Mouse (Mus musculus) inflammation-experienced regulatory T-cells, adult 6 months (primary cell): ENCODE results near the gene Nyx. TPM values are rescaled to one million over a fixed set of nuclear protein-coding genes. Genes with fewer than 3 reads are reported as not detected.
"Not testable (repeated sequence)": the region's sequence is repeated elsewhere in the genome, so short reads cannot be mapped to it uniquely, and the experiment has no call there.

Experiments
- ATAC-seq: one replicate; pipeline ENCODE4 v1.8.0; 2017
- polyA plus RNA-seq, 3 experiments: library from polyadenylated mRNA; unstranded; fragments of 100-300 nt; shearing (Covaris generic); gene quantifications; one replicate each; pipeline ENCODE4 v1.2.1; 2017

The Nyx gene
- under 1 TPM in 1 of 3 experiments, not detected in 2; 0.07 TPM for polyA plus RNA-seq

GRCm38 (mm10) chrX:13465810-13466209 is at the start of gene Nyx:
Gene Nyx, plus strand, starts transcription at chrX:13466110.
- no peak for ATAC-seq

GRCm38 (mm10) chrX:13422047-13422446 is 43.9 kb upstream of the Nyx start:
- ATAC-seq = no peak

- peak; percentile 63 for ATAC-seq
Observed at GRCm38 (mm10) chrX:13431421-13431820, 34.5 kb upstream of the Nyx start.

GRCm38 (mm10) chrX:13436042-13436441 is 29.9 kb upstream of the Nyx start:
- ATAC-seq = not testable (repeated sequence)

- ATAC-seq = not testable (repeated sequence)
Observed at GRCm38 (mm10) chrX:13456544-13456943, 9.4 kb upstream of the Nyx start.

- ATAC-seq = peak; percentile 12
Observed at GRCm38 (mm10) chrX:13458766-13459165, 7.1 kb upstream of the Nyx start.

- peak; percentile 87 for ATAC-seq
Observed at GRCm38 (mm10) chrX:13461266-13462261, 4.3 kb upstream of the Nyx start.

GRCm38 (mm10) chrX:13462982-13463517 is 2.9 kb upstream of the Nyx start:
- ATAC-seq = no peak

- ATAC-seq = no peak
Observed at GRCm38 (mm10) chrX:13466681-13467080, 771 bp downstream of the Nyx start.

GRCm38 (mm10) chrX:13467121-13467571 is 1.2 kb downstream of the Nyx start:
- no peak for ATAC-seq

GRCm38 (mm10) chrX:13469160-13470116 is 3.5 kb downstream of the Nyx start:
- ATAC-seq = no peak

GRCm38 (mm10) chrX:13471925-13472324 is 6.0 kb downstream of the Nyx start:
- no peak for ATAC-seq

- no peak for ATAC-seq
Observed at GRCm38 (mm10) chrX:13472751-13473225, 6.9 kb downstream of the Nyx start.

GRCm38 (mm10) chrX:13475382-13475781 is 9.5 kb downstream of the Nyx start:
- ATAC-seq = no peak

GRCm38 (mm10) chrX:13477596-13477995 is 11.7 kb downstream of the Nyx start:
- ATAC-seq = no peak

GRCm38 (mm10) chrX:13478298-13478697 is 12.4 kb downstream of the Nyx start:
- no peak for ATAC-seq

- ATAC-seq = no peak
Observed at GRCm38 (mm10) chrX:13479570-13479969, 13.7 kb downstream of the Nyx start.

- ATAC-seq = no peak
Observed at GRCm38 (mm10) chrX:13482576-13482975, 16.7 kb downstream of the Nyx start.

GRCm38 (mm10) chrX:13484447-13484846 is 18.5 kb downstream of the Nyx start:
- ATAC-seq = no peak

GRCm38 (mm10) chrX:13489001-13489400 is 23.1 kb downstream of the Nyx start:
- no peak for ATAC-seq

GRCm38 (mm10) chrX:13489761-13490160 is 23.9 kb downstream of the Nyx start:
- ATAC-seq = no peak

GRCm38 (mm10) chrX:13490941-13491340 is 25.0 kb downstream of the Nyx start:
- no peak for ATAC-seq
